Mouse (Mus musculus) thymus, adult 2 months (tissue): ENCODE data around the gene Chpf. TPM values are rescaled to one million over a fixed set of nuclear protein-coding genes. Genes with fewer than 3 reads are reported as not detected.

Experiments
- DNase-seq: peaks from one replicate; pipeline ENCODE4 v3.0.0; 2021
- H3K27ac ChIP-seq: fragments of 200-500 bp; 2 replicates; pipeline ENCODE4 v1.5.1; 2012; ENCODE audit warnings: low read length, control low read depth; ENCODE audit not compliant: control insufficient read depth, insufficient read depth
- H3K27me3 ChIP-seq: fragments of 200-500 bp; 2 replicates; pipeline ENCODE4 v1.6.1; 2012; ENCODE audit warnings: mild to moderate bottlenecking, low read length, moderate library complexity, mixed read lengths; ENCODE audit not compliant: control insufficient read depth, insufficient read depth
- H3K36me3 ChIP-seq: fragments of 200-500 bp; 2 replicates; pipeline ENCODE4 v1.6.1; 2012; ENCODE audit warnings: mild to moderate bottlenecking, low read length, moderate library complexity; ENCODE audit not compliant: control insufficient read depth, insufficient read depth
- H3K4me1 ChIP-seq: fragments of 200-500 bp; replicated peaks from 2 replicates; pipeline ENCODE4 v1.6.1; 2012; ENCODE audit warnings: low read length; ENCODE audit not compliant: control insufficient read depth, insufficient read depth
- H3K4me3 ChIP-seq: fragments of 200-500 bp; 2 replicates; pipeline ENCODE4 v1.5.1; 2012; ENCODE audit warnings: mild to moderate bottlenecking, low read length, control low read depth, moderate library complexity; ENCODE audit not compliant: control insufficient read depth, insufficient read depth
- CTCF ChIP-seq: fragments of 200-500 bp; IDR thresholded peaks from 2 replicates; pipeline ENCODE4 v1.5.1; 2012; ENCODE audit warnings: mild to moderate bottlenecking, control low read depth, low read length, moderate library complexity, borderline replicate concordance; ENCODE audit not compliant: control insufficient read depth, poor library complexity, insufficient read depth; ENCODE audit errors: extremely low read depth
- POLR2A ChIP-seq: fragments of 200-500 bp; IDR thresholded peaks from 2 replicates; pipeline ENCODE4 v1.6.1; 2012; ENCODE audit warnings: mild to moderate bottlenecking, low read length, control low read depth, moderate library complexity; ENCODE audit not compliant: control insufficient read depth, poor library complexity, insufficient read depth; ENCODE audit errors: extremely low read depth
- WGBS: fragments of 180-500 bp; shearing (Covaris S2); methylation state at CpG from one replicate; pipeline ENCODE4 v1.1.7; 2018; 5-methylcytosine and 5-hydroxymethylcytosine counted together
- polyA plus RNA-seq: library from polyadenylated mRNA; depleted of rRNA; stranded (reverse); fragments of >200 nt; gene quantifications from 2 replicates; pipeline ENCODE4 v1.2.3, GENCODE M21; 2012

Chpf gene
- polyA plus RNA-seq, 1 experiment: 43.7 TPM

DNA sequence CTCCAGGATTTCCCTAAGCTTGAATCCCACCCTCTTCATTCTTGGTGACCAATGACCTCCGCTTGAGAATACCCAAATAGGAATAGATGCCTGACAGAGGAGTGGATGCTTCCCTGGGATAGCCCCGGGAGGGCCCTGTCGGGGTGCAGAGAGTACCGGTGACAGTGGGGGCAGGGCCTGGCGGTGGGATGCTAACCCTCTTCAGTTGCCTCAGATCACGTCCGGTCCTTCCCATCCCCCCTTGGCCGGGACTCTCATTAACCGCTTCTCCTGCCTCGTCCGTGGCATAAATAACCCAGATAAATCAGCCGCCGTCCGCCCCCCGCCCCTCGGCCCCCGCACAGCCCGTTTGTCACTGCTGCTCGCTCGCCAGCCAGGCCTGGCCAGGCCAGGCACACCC, 32.5 kb downstream of the Chpf start:
- 8% methylated on average over 20 of the region's 20 CpGs for WGBS

DNA sequence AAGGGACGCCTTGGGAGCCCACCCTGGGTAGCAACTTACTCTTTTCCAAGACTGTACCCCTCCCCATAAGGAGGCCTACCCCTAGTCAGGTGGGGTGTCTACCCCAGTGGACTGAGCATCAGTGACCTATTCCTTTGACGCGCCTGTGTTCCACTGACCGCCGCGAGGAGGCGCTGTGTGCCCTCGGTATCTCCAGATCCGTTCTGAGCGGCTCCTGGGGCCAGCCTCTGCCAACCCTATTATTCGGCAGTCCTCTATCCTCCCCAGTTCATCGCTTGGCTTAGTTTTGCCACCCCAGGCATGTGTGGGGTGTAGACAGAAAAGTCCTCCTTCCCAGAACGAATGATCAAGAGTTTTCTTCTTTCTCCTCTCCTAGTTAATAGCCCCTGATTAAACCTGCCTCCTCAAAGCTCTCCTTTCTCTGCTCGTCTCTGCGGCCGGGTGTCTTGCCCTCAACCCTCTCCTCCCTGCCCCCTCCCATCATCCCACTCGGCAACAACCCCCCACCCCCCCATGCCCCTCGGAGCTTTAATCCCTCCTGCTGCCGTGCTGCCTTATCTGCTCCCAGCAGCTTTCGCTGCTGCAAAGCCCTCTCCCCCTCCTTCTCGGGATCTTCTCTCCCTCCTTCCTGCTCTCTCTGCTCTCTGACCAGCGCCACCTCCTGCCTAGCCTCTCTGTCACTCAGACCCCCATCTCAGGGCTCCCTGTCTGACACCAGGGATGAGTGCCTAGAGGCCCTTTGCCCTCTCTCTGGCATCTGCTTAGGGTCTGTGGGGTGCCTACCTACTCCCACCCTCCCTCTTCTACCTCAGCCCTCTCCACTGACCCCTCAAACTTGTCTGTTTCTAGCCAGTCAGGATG, 33.1 kb downstream of the Chpf start:
- Histone ChIP-seq H3K4me1 (no peaks in the 10 kb centered on the region), H3K27ac (no peak overlapping the region), H3K27me3 (peaks cover 27% of the 10 kb centered on the region; the same call in 1 of the 2 replicates), H3K36me3 (no peaks in the 10 kb centered on the region), H3K4me3 (no peak overlapping the region)
- DNase-seq: peak; percentile 58
- 1% methylated on average over 22 of the region's 22 CpGs for WGBS
- TF ChIP-seq CTCF: peak; percentile 89
- TF ChIP-seq POLR2A: no peak

More for the DNA sequence above, 32.5 kb downstream of the Chpf start:
- H3K27ac ChIP-seq: no peak overlapping the region
- H3K36me3 ChIP-seq: no peaks in the 10 kb centered on the region
- H3K4me3 ChIP-seq: no peak overlapping the region
- no peak for TF ChIP-seq POLR2A
- no peak for TF ChIP-seq CTCF
- H3K4me1 ChIP-seq: no peaks in the 10 kb centered on the region
- H3K27me3 ChIP-seq: peaks cover 27% of the 10 kb centered on the region; the same call in 1 of the 2 replicates
- DNase-seq: no peak

DNA sequence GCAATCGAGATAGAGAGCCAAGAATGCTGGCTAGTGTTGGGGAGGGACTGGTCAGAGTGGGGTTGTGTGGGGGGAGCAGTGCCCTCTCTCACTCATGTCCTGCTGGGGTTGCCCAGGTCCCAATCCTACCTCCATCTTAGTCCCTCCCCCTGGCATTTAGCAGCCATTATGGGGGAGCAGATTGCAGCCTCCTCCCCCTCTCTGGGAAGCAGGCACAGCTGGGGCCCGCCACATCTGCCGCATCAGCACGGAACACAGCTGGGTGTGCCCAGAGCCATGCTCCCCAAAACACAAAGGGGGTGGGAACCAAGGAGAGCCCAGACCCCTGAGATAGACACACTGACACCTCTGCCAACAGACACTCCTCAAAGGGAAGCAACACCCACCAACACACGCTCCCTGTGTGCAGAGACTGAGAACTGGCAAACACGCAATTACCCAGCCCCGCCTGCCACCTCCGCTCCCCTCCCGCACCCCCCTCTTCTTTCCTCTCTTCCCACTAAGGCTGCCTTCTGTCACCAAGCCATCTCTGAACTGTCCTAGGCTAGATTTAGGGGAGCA, 33.9 kb downstream of the Chpf start:
- H3K36me3 ChIP-seq: no peaks in the 10 kb centered on the region
- H3K27ac ChIP-seq: no peak overlapping the region
- 10% methylated on average over 9 of the region's 9 CpGs for WGBS
- no peak overlapping the region for H3K4me3 ChIP-seq
- DNase-seq: no peak
- TF ChIP-seq POLR2A (no peak), CTCF (no peak)
- no peaks in the 10 kb centered on the region for H3K4me1 ChIP-seq
- H3K27me3 ChIP-seq: peaks cover 25% of the 10 kb centered on the region; the same call in 1 of the 2 replicates

DNA sequence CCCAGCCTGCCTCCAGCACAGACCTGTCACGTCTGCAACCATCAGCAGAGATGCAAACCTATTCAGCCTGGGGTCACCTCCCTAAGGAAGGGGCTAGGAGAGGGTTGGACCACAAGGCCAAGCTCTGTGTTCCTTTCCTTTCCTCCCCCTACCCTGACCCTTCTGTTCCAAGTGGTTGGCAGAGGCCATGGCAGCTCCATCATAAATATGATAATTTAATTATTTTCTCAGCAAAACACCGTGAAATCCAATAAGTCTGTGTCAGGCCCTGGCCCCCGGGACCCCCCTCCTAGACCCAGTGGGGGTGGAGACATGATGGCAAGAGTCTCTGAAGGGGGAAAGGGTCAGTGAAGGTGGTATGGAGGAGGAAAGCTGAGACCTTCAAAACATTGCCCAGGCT, 34.9 kb downstream of the Chpf start:
- Histone ChIP-seq H3K27ac (no peak overlapping the region), H3K4me1 (no peaks in the 10 kb centered on the region), H3K27me3 (peaks cover 17% of the 10 kb centered on the region; the same call in 1 of the 2 replicates), H3K4me3 (no peak overlapping the region), H3K36me3 (no peaks in the 10 kb centered on the region)
- WGBS: 63% methylated on average over 3 of the region's 3 CpGs
- no peak for DNase-seq
- TF ChIP-seq POLR2A (no peak), CTCF (no peak)

DNA sequence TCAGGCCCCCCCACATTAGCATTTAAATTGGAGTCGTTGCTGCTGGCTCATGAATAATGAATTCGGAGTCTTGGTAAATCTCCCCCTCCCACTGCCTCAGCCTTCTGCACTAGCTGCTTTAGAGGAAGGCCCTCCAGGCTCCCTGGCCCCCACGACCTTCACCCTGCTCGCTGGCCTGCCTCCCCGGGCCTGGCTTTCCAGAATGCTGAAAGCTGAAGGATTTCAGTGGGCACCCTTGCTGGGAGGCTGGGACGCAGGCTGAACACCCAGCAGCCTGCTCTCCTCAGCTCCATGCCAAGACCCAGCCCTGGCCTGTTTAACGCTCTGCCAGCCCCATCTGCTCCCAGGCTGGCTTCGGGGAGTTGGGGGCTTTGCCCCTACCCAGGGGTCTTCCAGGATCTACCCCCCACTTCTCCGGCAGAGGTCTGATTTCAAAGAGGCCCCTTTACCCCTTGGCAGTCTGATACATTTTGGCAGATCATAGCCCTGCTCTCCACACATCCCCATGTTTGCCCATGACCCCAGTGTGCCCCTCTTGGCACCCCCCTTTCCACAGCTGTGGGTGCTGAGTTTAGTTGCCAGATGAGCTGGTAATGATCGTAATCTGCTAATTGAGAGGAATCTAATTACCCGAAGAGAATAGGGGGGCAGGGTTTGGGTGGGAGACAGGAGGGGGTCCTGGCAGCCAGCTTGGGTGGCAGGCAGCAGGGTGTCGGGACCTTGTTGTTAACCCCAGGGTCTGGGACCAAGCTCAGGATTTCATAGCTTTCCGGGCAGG, 35.7 kb downstream of the Chpf start:
- WGBS: 84% methylated on average over 13 of the region's 13 CpGs
- Histone ChIP-seq H3K36me3 (no peaks in the 10 kb centered on the region), H3K27me3 (peaks cover 10% of the 10 kb centered on the region; the same call in 1 of the 2 replicates), H3K27ac (no peak overlapping the region), H3K4me1 (no peaks in the 10 kb centered on the region), H3K4me3 (no peak overlapping the region)
- no peak for DNase-seq
- TF ChIP-seq POLR2A (no peak), CTCF (no peak)

DNA sequence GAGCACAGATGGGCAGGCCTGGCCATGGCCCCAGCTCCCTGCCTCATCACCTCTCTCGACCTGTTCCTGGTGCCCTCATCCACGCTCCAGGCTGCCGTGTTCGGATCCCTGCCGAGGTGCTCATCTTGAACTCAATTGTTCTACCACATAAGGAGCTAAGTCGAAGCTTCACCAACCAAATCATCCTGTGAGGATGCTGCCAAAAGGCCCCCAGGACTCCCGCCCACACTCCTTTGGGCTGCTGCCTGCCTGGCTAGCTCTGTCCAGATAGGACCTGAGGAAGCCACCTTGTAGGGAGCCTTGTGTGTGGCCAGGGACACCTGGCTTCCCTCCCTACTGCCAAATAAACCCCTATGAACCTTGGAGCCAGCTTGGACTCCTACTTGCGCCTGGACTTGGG, 36.3 kb downstream of the Chpf start:
- Histone ChIP-seq H3K36me3 (no peaks in the 10 kb centered on the region), H3K27me3 (peaks cover 10% of the 10 kb centered on the region; the same call in 1 of the 2 replicates), H3K4me1 (no peaks in the 10 kb centered on the region), H3K27ac (no peak overlapping the region), H3K4me3 (no peak overlapping the region)
- TF ChIP-seq POLR2A: no peak
- no peak for TF ChIP-seq CTCF
- no peak for DNase-seq
- WGBS: 96% methylated on average over 8 of the region's 8 CpGs
